Mouse (Mus musculus) erythroid progenitor cell, adult 5-6 weeks (primary cell): Measurements from ENCODE around the gene Lrrc49. TPM values are rescaled to one million over a fixed set of nuclear protein-coding genes. Genes with fewer than 3 reads are reported as not detected.

Experiments used
- ATAC-seq: replicated peaks from 2 replicates; pipeline ENCODE4 v1.8.0; 2016; ENCODE audit warnings: moderate number of reproducible peaks, mild to moderate bottlenecking, moderate TSS enrichment, inconsistent platforms; ENCODE audit not compliant: poor library complexity, low FRiP score, severe bottlenecking
- total RNA-seq, 2 experiments: library from RNA; stranded (forward) in 1 of 2; stranded (reverse) in 1 of 2; fragments of 150-400 nt in 1 of 2; fragments of 186-747, 209-891 nt in 1 of 2; gene quantifications; 2 replicates each; pipeline versions ENCODE4 v1.2.3 to v1.2.4; 2015 to 2017; ENCODE audit warnings: low replicate concordance in 2 of 2

The Lrrc49 gene
- total RNA-seq, 2 experiments from 2014 or later = 9.6 TPM; not detected in 1

DNA sequence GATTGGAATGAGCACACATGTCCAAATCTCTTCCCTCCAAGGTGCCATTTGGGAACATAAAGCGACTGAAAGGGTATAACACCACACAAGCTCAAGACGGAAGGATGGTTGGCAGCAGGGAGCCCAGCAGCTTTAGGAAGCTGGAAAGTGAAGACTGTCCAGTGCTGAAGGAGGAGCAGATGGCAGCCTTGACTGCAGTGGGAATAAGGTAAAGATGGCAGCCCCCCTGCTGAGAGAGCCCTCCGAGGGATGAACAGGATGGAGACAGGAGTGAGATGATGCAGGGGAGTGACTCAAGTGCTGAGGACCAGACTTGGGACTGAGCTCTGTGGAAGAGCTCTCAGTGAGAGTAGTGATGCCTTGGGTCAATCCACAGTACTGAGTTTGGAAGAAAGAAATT is 79.9 kb downstream of the Lrrc49 start:
- ATAC-seq = no peak

DNA sequence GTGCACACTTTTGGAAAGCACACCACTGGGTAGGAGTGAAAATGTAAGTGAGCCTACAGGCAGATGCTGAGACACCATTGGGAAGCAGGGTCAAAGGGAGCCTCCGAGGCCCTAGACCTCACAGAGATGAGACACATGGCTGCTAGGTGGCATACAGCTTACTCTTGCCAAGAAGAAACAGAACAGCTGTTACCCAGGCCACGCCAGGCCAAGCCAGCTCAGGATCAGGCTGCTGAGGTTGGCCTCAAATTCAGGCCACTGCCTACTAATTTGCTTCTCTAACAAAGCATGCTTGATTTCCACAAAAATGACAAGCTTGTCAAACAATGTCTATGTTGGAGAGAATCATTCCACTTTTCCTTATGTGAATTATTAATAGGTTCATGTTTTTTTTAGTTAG is 83.0 kb downstream of the Lrrc49 start:
- ATAC-seq = no peak

GRCm38 (mm10) chr9:60601936-60602335 is 86.0 kb downstream of the Lrrc49 start:
- ATAC-seq = no peak

GRCm38 (mm10) chr9:60600273-60600672 is 87.7 kb downstream of the Lrrc49 start:
- ATAC-seq = no peak

DNA sequence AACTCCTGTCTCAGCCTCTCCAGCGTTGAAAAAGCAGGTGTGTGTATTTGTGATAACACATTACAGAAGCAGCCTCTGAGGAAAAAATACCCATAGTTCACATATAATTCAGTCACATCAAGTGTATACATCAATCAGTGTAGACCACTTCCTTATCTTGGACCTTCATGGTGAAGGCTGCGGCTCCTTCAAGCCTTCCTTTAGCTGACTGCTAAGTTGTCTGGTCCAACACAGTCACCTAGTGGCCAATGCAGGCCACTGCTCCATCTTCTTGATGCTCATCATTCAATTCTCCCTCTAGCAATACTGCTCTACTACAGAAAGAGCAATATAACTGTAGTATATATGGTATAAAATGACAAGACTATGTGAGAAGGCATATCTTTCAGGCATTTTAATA is 88.5 kb downstream of the Lrrc49 start:
- no peak for ATAC-seq

DNA sequence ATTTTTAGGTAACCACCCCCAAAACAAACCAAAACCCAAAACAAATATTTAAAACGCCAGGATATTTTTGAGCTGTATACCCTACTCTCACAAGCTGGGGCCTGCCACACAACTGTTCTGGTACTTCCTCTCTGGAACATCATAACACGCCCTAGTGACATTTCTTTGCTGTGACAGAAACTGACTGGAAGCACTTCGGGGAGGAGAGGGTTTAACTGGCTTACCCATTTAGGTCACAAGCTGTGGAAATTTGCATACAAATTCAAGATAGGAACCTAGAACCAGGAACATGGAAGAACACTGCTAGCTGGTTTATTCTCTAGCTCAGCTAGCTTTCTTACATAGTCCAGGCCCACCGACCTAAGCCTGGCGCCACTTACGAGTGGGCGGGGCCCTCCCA is 92.6 kb downstream of the Lrrc49 start:
- no peak for ATAC-seq

GRCm38 (mm10) chr9:60592974-60593373 is 95.0 kb downstream of the Lrrc49 start:
- no peak for ATAC-seq

DNA sequence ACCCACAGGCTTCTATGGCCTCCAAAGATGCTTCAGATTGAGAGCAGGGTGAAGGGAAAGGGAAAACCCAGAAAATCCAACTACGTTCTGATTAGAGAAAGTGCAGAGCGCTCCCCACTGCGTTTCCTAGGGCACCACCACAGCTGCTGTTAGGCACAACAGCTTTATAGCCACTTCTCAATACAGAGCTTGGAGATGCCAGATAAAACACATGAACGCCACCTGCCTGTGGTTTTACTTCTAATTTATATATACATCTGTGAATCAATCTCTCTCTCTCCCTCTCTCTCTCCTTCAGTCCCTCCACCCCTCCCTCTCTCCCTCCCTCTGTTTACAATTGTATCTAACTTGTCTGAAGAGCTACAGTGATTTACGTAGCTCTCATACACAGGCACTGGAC is 95.6 kb downstream of the Lrrc49 start:
- ATAC-seq = no peak

GRCm38 (mm10) chr9:60590871-60591624 is 96.9 kb downstream of the Lrrc49 start:
- ATAC-seq = no peak

DNA sequence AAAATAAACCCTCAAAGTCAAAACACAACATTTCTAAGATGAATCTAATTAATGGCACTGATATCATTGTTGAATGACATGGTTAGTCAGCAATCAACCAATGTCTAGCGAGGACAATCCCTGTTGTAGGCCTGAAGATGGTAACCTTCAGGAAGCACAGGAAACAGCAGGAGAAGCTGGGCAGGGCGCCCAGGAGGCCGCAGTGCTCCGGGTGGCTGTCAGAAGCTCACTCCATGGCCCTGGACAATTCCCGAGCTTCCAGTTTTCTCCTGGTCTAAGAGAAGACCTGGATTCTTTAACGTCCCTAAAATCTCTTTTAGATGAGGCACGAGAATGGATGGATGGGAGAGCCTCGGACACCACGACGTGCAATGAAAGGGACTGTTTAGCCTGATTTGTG is 99.0 kb downstream of the Lrrc49 start:
- no peak for ATAC-seq

GRCm38 (mm10) chr9:60586920-60587319 is 101.0 kb downstream of the Lrrc49 start:
- no peak for ATAC-seq

GRCm38 (mm10) chr9:60585206-60585605 is 102.8 kb downstream of the Lrrc49 start:
- no peak for ATAC-seq

DNA sequence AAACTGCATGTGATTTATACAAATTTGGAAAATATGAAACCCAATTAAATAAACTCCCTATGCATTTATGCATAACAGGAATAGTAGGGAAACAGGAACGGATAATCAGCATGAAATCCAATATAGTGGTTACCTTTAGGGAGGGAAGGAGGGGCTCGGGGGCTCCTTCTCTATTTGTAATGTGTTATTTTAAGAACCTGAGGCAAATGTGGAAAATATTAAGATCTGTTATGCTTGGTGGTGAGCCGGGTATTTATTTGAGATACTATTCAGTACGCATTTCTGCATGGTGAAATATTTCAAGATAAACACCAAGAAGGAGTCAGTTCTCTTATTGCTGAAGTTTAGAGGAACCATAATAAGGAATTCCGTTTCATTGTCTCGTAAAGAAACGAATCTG is 105.4 kb downstream of the Lrrc49 start:
- no peak for ATAC-seq

DNA sequence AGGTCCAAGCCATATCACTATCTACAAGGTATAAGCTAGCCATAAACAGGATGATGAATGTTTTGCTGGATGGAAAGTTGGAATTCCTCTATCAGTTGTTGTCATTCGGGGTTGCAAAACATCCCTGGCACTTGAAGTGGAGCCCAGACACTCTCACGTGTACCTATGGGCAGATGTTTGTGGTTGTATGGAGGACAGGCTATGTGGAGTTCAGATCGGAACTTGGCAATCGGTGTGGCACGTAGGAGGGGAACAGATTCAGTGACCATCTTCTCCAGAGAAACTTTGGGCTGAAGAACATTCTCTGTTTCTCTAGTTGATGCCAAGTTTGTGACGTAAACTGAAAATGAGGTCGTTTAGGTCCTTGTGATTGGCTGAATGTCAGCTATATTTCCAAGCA is 114.9 kb downstream of the Lrrc49 start:
- ATAC-seq = no peak

GRCm38 (mm10) chr9:60571725-60572124 is 116.2 kb downstream of the Lrrc49 start:
- ATAC-seq = no peak

DNA sequence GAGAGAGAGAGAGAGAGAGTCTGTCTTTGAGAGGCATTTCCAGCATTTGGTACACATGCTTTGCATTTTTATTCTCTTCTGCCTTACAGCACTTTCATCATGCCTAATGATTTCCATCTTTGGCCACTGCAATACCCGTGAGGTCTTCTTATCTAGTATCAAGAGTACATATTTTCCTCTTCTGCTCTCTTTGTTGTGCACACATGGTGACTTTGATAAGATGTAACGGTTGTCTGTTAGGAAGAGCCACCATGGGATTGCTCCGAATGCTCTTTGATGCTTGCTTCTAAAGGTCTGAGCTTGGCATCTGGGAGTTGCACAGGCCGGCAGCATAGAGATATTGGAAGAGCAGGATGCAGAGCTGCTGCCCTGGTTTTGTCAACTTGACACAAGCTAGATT is 116.9 kb downstream of the Lrrc49 start:
- no peak for ATAC-seq

DNA sequence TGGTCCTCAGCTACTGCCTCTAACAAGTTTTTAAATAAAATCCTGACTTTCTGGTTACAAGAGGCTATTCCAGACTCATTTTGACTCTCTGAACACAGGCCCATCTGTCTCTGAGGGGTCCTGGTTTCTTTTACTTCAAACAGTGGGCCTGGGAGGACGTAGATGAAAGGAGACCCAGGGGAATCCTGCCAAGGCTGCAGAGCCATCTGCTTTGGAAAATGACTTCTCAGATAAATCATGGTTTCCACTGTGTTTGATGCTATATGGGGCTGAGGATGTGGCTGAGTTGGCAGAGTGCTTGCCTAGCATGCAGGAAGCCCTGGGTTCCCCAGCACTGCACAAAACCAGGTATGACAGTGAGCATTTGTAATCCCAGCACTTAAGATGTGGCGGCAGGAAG is 118.6 kb downstream of the Lrrc49 start:
- no peak for ATAC-seq

GRCm38 (mm10) chr9:60563809-60564208 is 124.1 kb downstream of the Lrrc49 start:
- no peak for ATAC-seq

- ATAC-seq = no peak
Observed at GRCm38 (mm10) chr9:60562443-60563371, 125.3 kb downstream of the Lrrc49 start.

DNA sequence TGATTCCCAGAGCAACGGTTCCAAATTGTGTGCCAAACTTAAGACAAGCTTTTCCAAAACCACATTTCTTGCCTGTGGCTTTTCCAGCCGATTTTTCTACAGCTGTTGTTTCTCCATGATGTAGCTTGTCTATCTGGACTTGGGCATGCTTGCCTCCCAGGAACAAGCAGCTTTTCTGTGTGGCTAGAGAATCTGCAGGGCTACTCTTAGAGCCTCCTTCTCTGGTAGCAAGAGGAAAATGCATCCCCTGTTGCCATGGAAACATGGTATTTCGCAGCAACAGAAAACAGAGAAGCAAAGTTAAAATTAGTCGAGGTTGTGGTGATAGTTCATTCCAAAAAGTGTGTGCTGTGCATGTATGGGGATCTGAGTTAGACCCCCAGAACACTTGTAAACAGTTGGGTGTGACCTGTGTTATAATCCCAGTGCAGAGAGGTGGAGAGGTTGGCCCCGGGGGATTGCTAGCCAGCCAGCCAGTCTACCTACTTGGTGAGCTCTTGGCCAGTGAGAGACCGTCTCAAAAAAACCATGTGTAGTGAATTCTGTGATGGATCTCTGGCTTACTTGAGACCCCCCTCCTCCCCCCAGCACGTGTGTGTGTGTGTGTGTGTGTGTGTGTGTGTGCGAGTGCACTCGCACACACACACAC is 126.2 kb downstream of the Lrrc49 start:
- ATAC-seq = no peak

GRCm38 (mm10) chr9:60558507-60558906 is 129.5 kb downstream of the Lrrc49 start:
- ATAC-seq = no peak
